11 mouse cellular contexts compared by ENCODE assay signal in genomic region chr1:98190741-98191140, GRCm38 (mm10).
DNase-seq lines count a peak whose midpoint lies in the region; ATAC-seq lines count a peak whose summit lies in the region.
"Had no signal": no experiment of that assay in that cellular context is flagged by ENCODE, and none has a peak within 500 bp of the region (broad histone marks: within the 10 kb centered on the region; RNA-seq: fewer than 3 reads in every experiment).

No protein-coding gene starts in this region.

- no peaks in the 10 kb centered on the region for H3K36me3 ChIP-seq in hindbrain, embryonic 11.5 days (ENCODE audit: control insufficient read depth, insufficient read depth, low read length)

- 29% methylated on average over 6 of the region's 6 CpGs for WGBS in hindbrain, embryonic 11.5 days

- H3K27ac ChIP-seq in hindbrain, embryonic 11.5 days (ENCODE audit: low read depth, low read length) = peak overlapping the region; percentile 71
- H3K27ac ChIP-seq: heart, adult 2 months had no signal

- H3K9ac ChIP-seq in hindbrain, embryonic 11.5 days (ENCODE audit: low read depth, low read length) = no peak overlapping the region

- no peak overlapping the region for H3K4me3 ChIP-seq in hindbrain, embryonic 11.5 days (ENCODE audit: low read depth, low read length)
- H3K4me3 ChIP-seq: heart, adult 2 months had no signal

- no peak for ATAC-seq in cerebellum, adult (ENCODE audit: insufficient number of reproducible peaks, low FRiP score, low TSS enrichment)
- ATAC-seq in hindbrain, embryonic 11.5 days (ENCODE audit: low FRiP score) = peak; percentile 68

- H3K9me3 ChIP-seq in hindbrain, embryonic 11.5 days (ENCODE audit: control insufficient read depth, low read length) = no peaks in the 10 kb centered on the region

- no peaks in the 10 kb centered on the region; the same call in 1 of the 2 replicates for H3K4me1 ChIP-seq in hindbrain, embryonic 11.5 days (replicated peaks; ENCODE audit: control insufficient read depth, insufficient read depth, low read length)

- H3K4me2 ChIP-seq in hindbrain, embryonic 11.5 days (replicated peaks; ENCODE audit: low read depth, low read length) = no peak overlapping the region

- intact Hi-C loops in heart, postnatal 10 days (cut with DNase I) = no loop called here

- H3K27me3 ChIP-seq in hindbrain, embryonic 11.5 days (ENCODE audit: control insufficient read depth, insufficient read depth, low read length) = no peaks in the 10 kb centered on the region

- peak; percentile 19 to 24 for DNase-seq in cerebellum, postnatal 14 days
- peak; percentile 15 for DNase-seq in adrenal gland, postnatal 14 days
- DNase-seq in hindbrain, embryonic 11.5 days (ENCODE audit: low spot score) = peak; percentile 39
- DNase-seq in neural tube, embryonic 10.5 days (ENCODE audit: extremely low spot score, low spot score) = peak; percentile 19
- no peak for DNase-seq in T-cell, adult 2 months (ENCODE audit: low spot score)
- no peak for DNase-seq in heart, postnatal 10 days
- DNase-seq in ovary, postnatal 10 days (ENCODE audit: low spot score) = no peak
- DNase-seq: heart, adult 2 months; kidney, adult 18-20 months; lung, adult 2 months had no signal

Comparison
In these comparisons a context has a peak if more than half of its experiments do, and no peak if none do; other contexts are left out.
1. DNase-seq: peak in cerebellum, postnatal 14 days (2 of 2), adrenal gland, postnatal 14 days (single experiment), hindbrain, embryonic 11.5 days (single experiment) and neural tube, embryonic 10.5 days (single experiment); none in T-cell, adult 2 months (single experiment), heart, postnatal 10 days (0 of 2) and ovary, postnatal 10 days (single experiment).